Mouse (Mus musculus) embryonic facial prominence, embryonic 14.5 days (tissue): Measurements from ENCODE around the gene Itm2a. TPM values are rescaled to one million over a fixed set of nuclear protein-coding genes. Genes with fewer than 3 reads are reported as not detected.

Experiments
- ATAC-seq: fragments of 200-750 bp; cut with Nextera tagmentation; 2 replicates; pipeline ENCODE4 v1.8.0; 2017; ENCODE audit warnings: low read depth, moderate number of reproducible peaks, moderate TSS enrichment
- DNase-seq: peaks from one replicate; pipeline ENCODE4 v3.0.0-alpha.2; 2015; ENCODE audit warnings: low spot score
- H3K27ac ChIP-seq: fragments of 300-500 bp; sonication (generic); replicated peaks from 2 replicates; pipeline ENCODE4 v1.5.1; 2014; ENCODE audit warnings: low read depth, mild to moderate bottlenecking, low read length, moderate library complexity
- H3K27me3 ChIP-seq: fragments of 300-500 bp; sonication (generic); replicated peaks from 2 replicates; pipeline ENCODE4 v1.6.1; 2014; ENCODE audit warnings: low read length; ENCODE audit not compliant: control insufficient read depth, insufficient read depth
- H3K36me3 ChIP-seq: fragments of 300-500 bp; sonication (generic); 2 replicates; pipeline ENCODE4 v1.6.1; 2014; ENCODE audit warnings: low read length, mixed read lengths; ENCODE audit not compliant: control insufficient read depth, insufficient read depth
- H3K4me1 ChIP-seq: fragments of 300-500 bp; sonication (generic); 2 replicates; pipeline ENCODE4 v1.6.1; 2014; ENCODE audit warnings: antibody characterized with exemption, low read length; ENCODE audit not compliant: control insufficient read depth, insufficient read depth
- H3K4me2 ChIP-seq: fragments of 300-500 bp; sonication (generic); 2 replicates; pipeline ENCODE4 v1.6.1; 2014; ENCODE audit warnings: low read depth, mild to moderate bottlenecking, low read length, moderate library complexity, mixed read lengths
- H3K4me3 ChIP-seq: fragments of 300-500 bp; sonication (generic); 2 replicates; pipeline ENCODE4 v1.5.1; 2014; ENCODE audit warnings: low read depth, mild to moderate bottlenecking, low read length
- H3K9ac ChIP-seq: fragments of 300-500 bp; sonication (generic); 2 replicates; pipeline ENCODE4 v1.6.1; 2014; ENCODE audit warnings: low read depth, mild to moderate bottlenecking, low read length, moderate library complexity, mixed read lengths
- H3K9me3 ChIP-seq: fragments of 300-500 bp; sonication (generic); 2 replicates; pipeline ENCODE4 v1.6.1; 2016; ENCODE audit warnings: low read length; ENCODE audit not compliant: control insufficient read depth
- WGBS: fragments of 180-500 bp; shearing (Covaris S2); extraction: QIAGEN DNeasy Blood & Tissue Kit; methylation state at CpG from one replicate; pipeline ENCODE4 v1.1.7; 2014; 5-methylcytosine and 5-hydroxymethylcytosine counted together
- polyA plus RNA-seq: library from polyadenylated mRNA; unstranded; fragments of >200 nt; fragmentation: Nextera tagmentation; extraction: Ambion mirVana; gene quantifications from 2 replicates; pipeline ENCODE4 v1.2.1, GENCODE M21; 2014

Gene Itm2a
- polyA plus RNA-seq, 1 experiment from 2014 or later = 2,216 TPM

DNA sequence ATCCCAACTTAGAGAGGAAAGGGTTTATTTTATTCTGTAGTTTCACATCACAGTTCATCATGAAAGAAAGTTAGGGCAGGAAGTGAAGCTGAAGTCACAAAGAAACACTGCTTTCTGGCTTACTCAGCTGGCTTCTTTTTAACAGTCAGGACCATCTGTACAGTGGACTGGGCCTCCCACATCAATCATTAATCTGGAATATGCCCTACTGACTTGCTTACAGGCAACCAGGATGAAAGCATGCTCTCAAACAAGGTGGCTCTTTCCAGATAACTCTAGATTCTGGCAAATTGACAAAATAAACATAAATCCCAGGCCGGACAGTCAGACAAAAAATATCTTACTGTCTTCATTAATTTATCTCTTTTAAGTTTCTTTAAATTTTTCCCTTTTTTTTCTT lies 27.8 kb downstream of the Itm2a start:
- H3K9ac ChIP-seq = no peak overlapping the region
- H3K27ac ChIP-seq = no peak overlapping the region
- DNase-seq (no peak), ATAC-seq (no peak)
- no peak overlapping the region for H3K4me2 ChIP-seq
- H3K27me3 ChIP-seq = no peaks in the 10 kb centered on the region
- no peak overlapping the region for H3K4me3 ChIP-seq
- H3K9me3 ChIP-seq = no peaks in the 10 kb centered on the region
- H3K4me1 ChIP-seq = no peaks in the 10 kb centered on the region
- 64% methylated on average over 1 of the region's 1 CpGs for WGBS
- H3K36me3 ChIP-seq = no peaks in the 10 kb centered on the region

Other genes with a start within 250 kb of the Itm2a start
- gene Gpr174, start 147.5 kb downstream of the Itm2a start, polyA plus RNA-seq = 0.08 and 0.54 TPM in 2 replicates